Mouse (Mus musculus) liver, embryonic 14.5 days (tissue): Measurements from ENCODE around the gene 1600002K03Rik. TPM values are rescaled to one million over a fixed set of nuclear protein-coding genes. Genes with fewer than 3 reads are reported as not detected.

ENCODE experiments used
- ATAC-seq: fragments of 200-750 bp; cut with Nextera tagmentation; 2 replicates; pipeline ENCODE4 v1.8.0; 2017; ENCODE audit warnings: moderate number of reproducible peaks, mild to moderate bottlenecking, moderate library complexity; ENCODE audit not compliant: insufficient read depth
- DNase-seq, 3 experiments: peaks; one replicate each; pipeline ENCODE4 v3.0.0-alpha.2; 2012 to 2013; ENCODE audit warnings: low read depth in 3 of 3, low spot score in 3 of 3
- H3K27ac ChIP-seq: fragments of 300-500 bp; sonication (generic); 2 replicates; pipeline ENCODE4 v1.5.1; 2014; ENCODE audit warnings: moderate library complexity, mild to moderate bottlenecking, control low read depth, inconsistent platforms
- H3K27me3 ChIP-seq: fragments of 300-500 bp; sonication (generic); 2 replicates; pipeline ENCODE4 v1.6.1; 2014; ENCODE audit warnings: mild to moderate bottlenecking, low read length, moderate library complexity; ENCODE audit not compliant: control insufficient read depth, insufficient read depth
- H3K36me3 ChIP-seq: fragments of 300-500 bp; sonication (generic); replicated peaks from 2 replicates; pipeline ENCODE4 v1.6.1; 2014; ENCODE audit warnings: low read depth; ENCODE audit not compliant: control insufficient read depth, insufficient read depth
- H3K4me1 ChIP-seq, 2 experiments: fragments of 200-500 bp in 1 of 2; fragments of 300-500 bp in 1 of 2; sonication (generic) in 1 of 2; replicated peaks; 2 replicates each; pipeline ENCODE4 v1.6.1; 2012 to 2014; ENCODE audit warnings: antibody characterized with exemption in 1 of 2, inconsistent platforms in 1 of 2, low read length in 1 of 2; ENCODE audit not compliant: control insufficient read depth in 2 of 2, insufficient read depth in 2 of 2
- H3K4me2 ChIP-seq: fragments of 300-500 bp; sonication (generic); 2 replicates; pipeline ENCODE4 v1.6.1; 2014; ENCODE audit warnings: low read depth, mild to moderate bottlenecking, control low read depth, moderate library complexity
- H3K4me3 ChIP-seq, 2 experiments: fragments of 200-500 bp in 1 of 2; fragments of 300-500 bp in 1 of 2; sonication (generic) in 1 of 2; 2 replicates each; pipeline ENCODE4 v1.5.1; 2012 to 2014; ENCODE audit warnings: low read depth in 2 of 2, low read length in 2 of 2, mild to moderate bottlenecking in 2 of 2, control low read depth in 1 of 2, inconsistent platforms in 1 of 2, moderate library complexity in 1 of 2; ENCODE audit not compliant: insufficient read depth in 1 of 2
- H3K9ac ChIP-seq: fragments of 300-500 bp; sonication (generic); replicated peaks from 2 replicates; pipeline ENCODE4 v1.6.1; 2014; ENCODE audit warnings: mild to moderate bottlenecking, control low read depth, moderate library complexity
- H3K9me3 ChIP-seq: fragments of 300-500 bp; sonication (generic); 2 replicates; pipeline ENCODE4 v1.6.1; 2016; ENCODE audit warnings: low read length, mixed read lengths; ENCODE audit not compliant: control insufficient read depth
- CTCF ChIP-seq: IDR thresholded peaks from 2 replicates; pipeline ENCODE4 v1.5.1; 2016; ENCODE audit warnings: antibody characterized with exemption, low read depth, control low read depth
- EP300 ChIP-seq: IDR thresholded peaks from 2 replicates; pipeline ENCODE4 v1.6.1; 2016; ENCODE audit warnings: antibody characterized with exemption, low read depth
- WGBS: fragments of 180-500 bp; shearing (Covaris S2); extraction: QIAGEN DNeasy Blood & Tissue Kit; methylation state at CpG from one replicate; pipeline ENCODE4 v1.1.7; 2014; ENCODE audit not compliant: insufficient replicate concordance; 5-methylcytosine and 5-hydroxymethylcytosine counted together
- polyA plus RNA-seq, 2 experiments: library from polyadenylated mRNA; depleted of rRNA in 1 of 2; stranded (reverse) in 1 of 2; unstranded in 1 of 2; fragments of >200 nt; fragmentation: Nextera tagmentation in 1 of 2; extraction: Ambion mirVana in 1 of 2; gene quantifications; 2 replicates each; pipeline versions ENCODE4 v1.2.1 to v1.2.3; 2012 to 2014

The 1600002K03Rik gene
- polyA plus RNA-seq, 2 experiments, result 6.9 to 13.2 TPM

DNA sequence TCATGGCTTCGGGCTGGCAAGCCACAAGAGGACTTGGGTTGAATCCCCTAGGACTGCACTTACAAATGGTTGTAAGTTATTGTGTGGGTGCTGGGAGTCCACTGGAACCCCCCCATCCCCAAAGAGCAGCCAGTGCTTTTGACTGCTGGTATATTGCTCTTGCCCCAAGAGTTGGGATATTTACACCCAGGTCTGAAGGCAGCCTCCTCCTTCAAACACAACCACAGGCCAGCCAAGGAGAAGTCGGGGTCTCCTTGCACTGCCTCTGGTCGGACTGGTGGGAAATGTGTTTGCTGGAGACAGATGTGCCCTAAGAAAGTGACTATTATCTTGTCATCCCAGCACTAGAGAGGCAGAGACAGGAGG is 10.5 kb upstream of the 1600002K03Rik start:
- peak overlapping the region; percentile 3; the same call in 1 of the 2 replicates for H3K27ac ChIP-seq
- H3K27me3 ChIP-seq, result no peaks in the 10 kb centered on the region
- ATAC-seq (no peak), DNase-seq (no peak)
- H3K4me2 ChIP-seq, result no peak overlapping the region; the same call in 1 of the 2 replicates
- no peak overlapping the region for H3K4me3 ChIP-seq
- no peak for TF ChIP-seq EP300
- no peak for TF ChIP-seq CTCF
- WGBS, result 68% methylated on average over 3 of the region's 3 CpGs
- H3K4me1 ChIP-seq, result peaks cover 53 to 56% of the 10 kb centered on the region in 2 experiments
- H3K9ac ChIP-seq, result no peak overlapping the region
- H3K9me3 ChIP-seq, result no peaks in the 10 kb centered on the region
- H3K36me3 ChIP-seq, result peaks cover 3% of the 10 kb centered on the region

- DNase-seq (no peak), ATAC-seq (no peak)
- WGBS, result 60% methylated on average over 6 of the region's 6 CpGs
- no peaks in the 10 kb centered on the region for H3K9me3 ChIP-seq
- no peak overlapping the region for H3K4me2 ChIP-seq
- no peaks in the 10 kb centered on the region for H3K27me3 ChIP-seq
- H3K4me3 ChIP-seq, result no peak overlapping the region
- H3K27ac ChIP-seq, result no peak overlapping the region
- H3K9ac ChIP-seq, result no peak overlapping the region
- no peak for TF ChIP-seq CTCF
- no peak for TF ChIP-seq EP300
- peaks cover 50 to 56% of the 10 kb centered on the region in 2 experiments for H3K4me1 ChIP-seq
- H3K36me3 ChIP-seq, result no peaks in the 10 kb centered on the region
Observed at GRCm38 (mm10) chr10:80162716-80163299, 9.9 kb upstream of the 1600002K03Rik start.

GRCm38 (mm10) chr10:80163721-80164120 is 9.0 kb upstream of the 1600002K03Rik start:
- H3K9ac ChIP-seq, result no peak overlapping the region
- DNase-seq (no peak), ATAC-seq (no peak)
- no peak overlapping the region for H3K4me3 ChIP-seq
- no peak overlapping the region for H3K4me2 ChIP-seq
- H3K27me3 ChIP-seq, result no peaks in the 10 kb centered on the region
- H3K9me3 ChIP-seq, result no peaks in the 10 kb centered on the region
- TF ChIP-seq CTCF, result no peak
- no peak for TF ChIP-seq EP300
- H3K4me1 ChIP-seq, result peaks cover 52 to 58% of the 10 kb centered on the region in 2 experiments
- H3K27ac ChIP-seq, result no peak overlapping the region
- H3K36me3 ChIP-seq, result no peaks in the 10 kb centered on the region
- 68% methylated on average over 8 of the region's 8 CpGs for WGBS

DNA sequence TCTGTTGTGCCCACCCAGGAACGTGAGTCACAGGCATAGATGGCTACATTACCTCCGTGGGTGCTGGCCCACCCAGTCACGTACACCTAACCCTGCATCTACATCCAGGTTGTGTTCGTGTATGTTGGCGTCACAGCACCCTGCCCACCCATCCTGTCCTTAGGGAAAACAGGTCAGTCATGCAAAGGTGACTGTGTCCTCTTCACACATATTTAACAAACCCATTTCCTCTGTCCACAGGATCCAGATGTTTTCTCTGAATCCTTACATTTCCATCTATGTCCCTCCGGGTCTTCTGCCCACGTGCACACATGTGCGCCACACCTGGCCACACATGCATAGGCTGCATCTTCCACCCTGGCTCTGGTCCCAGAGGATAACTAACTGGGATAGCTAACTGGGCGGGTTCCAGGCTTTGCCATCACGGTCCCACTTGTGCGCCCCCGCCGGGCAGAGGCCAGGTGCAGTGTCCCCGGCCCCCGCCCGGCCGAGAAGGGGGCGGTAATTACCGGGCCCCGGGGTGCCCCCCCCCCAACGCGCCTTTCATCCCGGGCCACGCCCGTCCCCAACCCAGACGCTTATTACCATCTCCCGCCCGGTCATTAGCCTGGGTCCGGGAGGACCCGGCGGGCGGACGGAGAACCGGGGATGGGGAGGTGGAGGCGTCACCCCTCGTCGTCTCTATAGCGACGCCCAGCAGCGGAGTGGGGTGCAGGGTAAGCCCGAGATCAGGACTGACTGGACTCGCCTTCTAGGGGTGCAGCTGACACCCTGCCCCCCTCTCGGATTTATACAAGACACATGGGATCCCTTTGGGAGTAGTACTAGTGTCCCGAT is 8.4 kb upstream of the 1600002K03Rik start:
- peak overlapping the region; percentile 49 to 56 for H3K4me3 ChIP-seq
- H3K27ac ChIP-seq, result no peak overlapping the region
- WGBS, result 13% methylated on average over 43 of the region's 44 CpGs
- H3K27me3 ChIP-seq, result no peaks in the 10 kb centered on the region
- no peaks in the 10 kb centered on the region for H3K9me3 ChIP-seq
- H3K4me1 ChIP-seq, result peaks cover 47 to 54% of the 10 kb centered on the region in 2 experiments
- peak overlapping the region; percentile 66 for H3K4me2 ChIP-seq
- peak overlapping the region; percentile 34 for H3K9ac ChIP-seq
- ATAC-seq (no peak), DNase-seq (no peak)
- TF ChIP-seq EP300 (no peak), CTCF (no peak)
- no peaks in the 10 kb centered on the region for H3K36me3 ChIP-seq

DNA sequence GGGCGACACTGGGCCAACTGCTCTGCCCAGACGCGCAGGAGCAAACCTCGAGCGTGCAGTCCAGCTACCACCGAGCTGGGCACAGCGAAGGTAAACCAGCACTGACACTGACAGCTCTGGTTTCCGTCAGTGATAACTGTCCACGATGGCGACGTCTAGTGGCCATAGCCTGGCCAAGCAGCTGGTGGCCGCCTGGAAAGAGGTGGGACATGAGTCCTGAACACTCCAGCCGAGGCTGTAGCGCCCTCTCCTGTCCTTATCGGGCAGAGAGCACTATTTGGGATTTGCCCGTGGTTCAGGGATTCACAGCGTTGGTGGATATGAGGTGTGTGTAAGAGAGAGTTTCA is 7.8 kb upstream of the 1600002K03Rik start:
- ATAC-seq (peak; percentile 46), DNase-seq (peak; percentile 89 to 94 (median 90))
- Histone ChIP-seq H3K9me3 (no peaks in the 10 kb centered on the region), H3K4me1 (peaks cover 45 to 52% of the 10 kb centered on the region in 2 experiments), H3K4me3 (peak overlapping the region; percentile 49 to 56), H3K27me3 (no peaks in the 10 kb centered on the region), H3K36me3 (peaks cover 1% of the 10 kb centered on the region), H3K4me2 (peak overlapping the region; percentile 66), H3K27ac (no peak overlapping the region), H3K9ac (peak overlapping the region; percentile 34)
- WGBS, result under 1% methylated on average over 17 of the region's 17 CpGs
- TF ChIP-seq EP300 (0 out of 2 replicates have a peak, but pooled peaks have one; percentile 28), CTCF (peak; percentile 100)
